Mouse (Mus musculus): ENCODE results near the gene Akap7. TPM values are rescaled to one million over a fixed set of nuclear protein-coding genes. Genes with fewer than 3 reads are reported as not detected.

The Akap7 gene
- total RNA-seq, 2 experiments from 2014 or later, result 15.5 to 18.8 TPM

GRCm38 (mm10) chr10:25260724-25261123 lies 46.9 kb downstream of the Akap7 start:
- ATAC-seq (ENCODE audit: poor library complexity, severe bottlenecking), result no peak

GRCm38 (mm10) chr10:25258171-25258570 lies 49.5 kb downstream of the Akap7 start:
- no peak for ATAC-seq (ENCODE audit: poor library complexity, severe bottlenecking)

GRCm38 (mm10) chr10:25257466-25257865 lies 50.2 kb downstream of the Akap7 start:
- no peak for ATAC-seq (ENCODE audit: poor library complexity, severe bottlenecking)

GRCm38 (mm10) chr10:25253474-25253873 lies 54.2 kb downstream of the Akap7 start:
- ATAC-seq (ENCODE audit: poor library complexity, severe bottlenecking), result no peak

- ATAC-seq (ENCODE audit: poor library complexity, severe bottlenecking), result no peak
These were observed 54.7 kb downstream of the Akap7 start for GRCm38 (mm10) chr10:25253006-25253405.

- ATAC-seq (ENCODE audit: poor library complexity, severe bottlenecking), result peak; percentile 78
These were observed 57.6 kb downstream of the Akap7 start for GRCm38 (mm10) chr10:25250108-25250507.

GRCm38 (mm10) chr10:25246173-25246572 lies 61.5 kb downstream of the Akap7 start:
- no peak for ATAC-seq (ENCODE audit: poor library complexity, severe bottlenecking)

- no peak for ATAC-seq (ENCODE audit: poor library complexity, severe bottlenecking)
These were observed 68.5 kb downstream of the Akap7 start for GRCm38 (mm10) chr10:25239156-25239555.

GRCm38 (mm10) chr10:25234080-25234479 lies 73.6 kb downstream of the Akap7 start:
- ATAC-seq (ENCODE audit: poor library complexity, severe bottlenecking), result no peak

- ATAC-seq (ENCODE audit: poor library complexity, severe bottlenecking), result no peak
These were observed 75.0 kb downstream of the Akap7 start for GRCm38 (mm10) chr10:25232700-25233099.

- ATAC-seq (ENCODE audit: poor library complexity, severe bottlenecking), result no peak
These were observed 76.3 kb downstream of the Akap7 start for GRCm38 (mm10) chr10:25231358-25231757.

- no peak for ATAC-seq (ENCODE audit: poor library complexity, severe bottlenecking)
These were observed 83.3 kb downstream of the Akap7 start for GRCm38 (mm10) chr10:25224371-25224770.

- no peak for ATAC-seq (ENCODE audit: poor library complexity, severe bottlenecking)
These were observed 86.9 kb downstream of the Akap7 start for GRCm38 (mm10) chr10:25220754-25221153.

GRCm38 (mm10) chr10:25219901-25220495 lies 87.7 kb downstream of the Akap7 start:
- no peak for ATAC-seq (ENCODE audit: poor library complexity, severe bottlenecking)

GRCm38 (mm10) chr10:25219220-25219628 lies 88.4 kb downstream of the Akap7 start:
- ATAC-seq (ENCODE audit: poor library complexity, severe bottlenecking), result peak; percentile 76

- no peak for ATAC-seq (ENCODE audit: poor library complexity, severe bottlenecking)
These were observed 88.9 kb downstream of the Akap7 start for GRCm38 (mm10) chr10:25218746-25219145.

GRCm38 (mm10) chr10:25215977-25216376 lies 91.7 kb downstream of the Akap7 start:
- no peak for ATAC-seq (ENCODE audit: poor library complexity, severe bottlenecking)

GRCm38 (mm10) chr10:25213716-25214115 lies 94.0 kb downstream of the Akap7 start:
- ATAC-seq (ENCODE audit: poor library complexity, severe bottlenecking), result no peak

GRCm38 (mm10) chr10:25208619-25209018 lies 99.1 kb downstream of the Akap7 start:
- no peak for ATAC-seq (ENCODE audit: poor library complexity, severe bottlenecking)

- no peak; the same call in 1 of the 2 replicates for ATAC-seq (ENCODE audit: poor library complexity, severe bottlenecking)
These were observed 99.8 kb downstream of the Akap7 start for GRCm38 (mm10) chr10:25207866-25208265.

- 0 out of 2 replicates have a peak, but pooled peaks have one; percentile 3 for ATAC-seq (ENCODE audit: poor library complexity, severe bottlenecking)
These were observed 107.0 kb downstream of the Akap7 start for GRCm38 (mm10) chr10:25200691-25201090.

- peak; percentile 86 for ATAC-seq (ENCODE audit: poor library complexity, severe bottlenecking)
These were observed 107.9 kb downstream of the Akap7 start for GRCm38 (mm10) chr10:25199510-25200353.

Data from megakaryocyte, adult 5-6 weeks (primary cell).